In genomic region chr3:129725592-129725991, GRCm38 (mm10) we compare ENCODE assay signal across 7 mouse cellular contexts. TPM values are rescaled to one million over a fixed set of nuclear protein-coding genes. Genes with fewer than 3 reads are reported as not detected.
A peak's percentile ranks its signal among the peaks of the same experiment; 100 is the strongest.
DNase-seq lines count a peak whose midpoint lies in the region; ATAC-seq and TF ChIP-seq lines count a peak whose summit lies in the region.

No protein-coding gene starts in this region.

- WGBS in kidney, postnatal 0 days = 63% methylated on average over 5 of the region's 5 CpGs
- WGBS in forebrain, embryonic 10.5 days = 80% methylated on average over 5 of the region's 5 CpGs
- 82% methylated on average over 5 of the region's 5 CpGs for WGBS in intestine, embryonic 14.5 days
- 67% methylated on average over 5 of the region's 5 CpGs for WGBS in neural tube, embryonic 12.5 days

- H3K4me1 ChIP-seq in kidney, postnatal 0 days (replicated peaks; ENCODE audit: insufficient read depth, low read length) = no peaks in the 10 kb centered on the region
- peaks cover 10% of the 10 kb centered on the region for H3K4me1 ChIP-seq in forebrain, embryonic 10.5 days
- H3K4me1 ChIP-seq in intestine, embryonic 14.5 days (replicated peaks; ENCODE audit: control insufficient read depth, insufficient read depth, low read length) = no peaks in the 10 kb centered on the region
- H3K4me1 ChIP-seq in neural tube, embryonic 12.5 days = no peaks in the 10 kb centered on the region

- ATAC-seq in kidney, postnatal 0 days (replicated peaks; ENCODE audit: low FRiP score, low read depth) = no peak
- peak; percentile 7; the same call in 1 of the 2 replicates for ATAC-seq in intestine, embryonic 14.5 days (replicated peaks; ENCODE audit: low FRiP score, low TSS enrichment, low read depth)
- peak; percentile 46 for ATAC-seq in neural tube, embryonic 12.5 days (ENCODE audit: low FRiP score, low read depth)
- no peak for ATAC-seq in megakaryocyte-erythroid progenitor cell, adult 5-6 weeks (replicated peaks; ENCODE audit: low FRiP score, low TSS enrichment, poor library complexity, severe bottlenecking)

- no peak for DNase-seq in kidney, postnatal 0 days (ENCODE audit: low spot score)
- no peak for DNase-seq in kidney, postnatal 36 days
- no peak for DNase-seq in forebrain, embryonic 10.5 days (ENCODE audit: extremely low spot score, low spot score)
- DNase-seq in intestine, embryonic 14.5 days (ENCODE audit: low spot score) = no peak
- DNase-seq in T-cell, adult 2 months (ENCODE audit: low spot score) = no peak

- 0 out of 2 replicates have a peak overlapping the region, but pooled peaks have one; percentile 54 for H3K4me3 ChIP-seq in kidney, postnatal 0 days (replicated peaks; ENCODE audit: low read depth, low read length)
- H3K4me3 ChIP-seq in forebrain, embryonic 10.5 days = peak overlapping the region; percentile 61
- H3K4me3 ChIP-seq in intestine, embryonic 14.5 days (ENCODE audit: low read depth, low read length) = peak overlapping the region; percentile 56
- H3K4me3 ChIP-seq in neural tube, embryonic 12.5 days = no peak overlapping the region

- no peaks in the 10 kb centered on the region for H3K9me3 ChIP-seq in kidney, postnatal 0 days (replicated peaks; ENCODE audit: low read length)
- no peaks in the 10 kb centered on the region for H3K9me3 ChIP-seq in forebrain, embryonic 10.5 days
- no peaks in the 10 kb centered on the region for H3K9me3 ChIP-seq in intestine, embryonic 14.5 days (ENCODE audit: control insufficient read depth, low read length)
- no peaks in the 10 kb centered on the region for H3K9me3 ChIP-seq in neural tube, embryonic 12.5 days

- H3K27me3 ChIP-seq in kidney, postnatal 0 days (ENCODE audit: insufficient read depth, low read length) = no peaks in the 10 kb centered on the region
- H3K27me3 ChIP-seq in forebrain, embryonic 10.5 days (ENCODE audit: poor library complexity, severe bottlenecking) = peaks cover 3% of the 10 kb centered on the region; the same call in 1 of the 2 replicates
- H3K27me3 ChIP-seq in intestine, embryonic 14.5 days (replicated peaks; ENCODE audit: control insufficient read depth, insufficient read depth, low read length) = no peaks in the 10 kb centered on the region
- H3K27me3 ChIP-seq in neural tube, embryonic 12.5 days (replicated peaks) = no peaks in the 10 kb centered on the region

- H3K9ac ChIP-seq in kidney, postnatal 0 days (ENCODE audit: low read depth, low read length) = no peak overlapping the region
- no peak overlapping the region for H3K9ac ChIP-seq in intestine, embryonic 14.5 days (ENCODE audit: low read length)
- no peak overlapping the region for H3K9ac ChIP-seq in neural tube, embryonic 12.5 days

- TF ChIP-seq CTCF in kidney, postnatal 0 days (IDR thresholded peaks at IDR 0.05; ENCODE audit: low read depth) = no peak

- H3K36me3 ChIP-seq in kidney, postnatal 0 days (ENCODE audit: insufficient read depth, low read length) = no peaks in the 10 kb centered on the region
- no peaks in the 10 kb centered on the region for H3K36me3 ChIP-seq in forebrain, embryonic 10.5 days (replicated peaks)
- no peaks in the 10 kb centered on the region for H3K36me3 ChIP-seq in intestine, embryonic 14.5 days (ENCODE audit: control insufficient read depth, insufficient read depth, low read length)
- H3K36me3 ChIP-seq in neural tube, embryonic 12.5 days = no peaks in the 10 kb centered on the region

- peak overlapping the region; percentile 51; the same call in 1 of the 2 replicates for H3K4me2 ChIP-seq in kidney, postnatal 0 days (ENCODE audit: low read length)
- peak overlapping the region; percentile 68 for H3K4me2 ChIP-seq in intestine, embryonic 14.5 days (ENCODE audit: low read length)
- H3K4me2 ChIP-seq in neural tube, embryonic 12.5 days (replicated peaks) = peak overlapping the region; percentile 66

- H3K27ac ChIP-seq in kidney, postnatal 0 days = no peak overlapping the region
- no peak overlapping the region for H3K27ac ChIP-seq in forebrain, embryonic 10.5 days
- no peak overlapping the region for H3K27ac ChIP-seq in intestine, embryonic 14.5 days (ENCODE audit: low read depth)
- no peak overlapping the region for H3K27ac ChIP-seq in neural tube, embryonic 12.5 days

RNA-seq across cellular contexts. Expression of gene Egf, which starts 29.5 kb away (rescaled TPM):
- 2.6 and 2.8 TPM in 2 replicates for polyA plus RNA-seq in kidney, postnatal 0 days (2015; fragmentation: Nextera tagmentation; extraction: Ambion mirVana)
- 1.2 and 1.8 TPM in 2 replicates for polyA plus RNA-seq in forebrain, embryonic 10.5 days (2016; fragmentation: Nextera tagmentation; extraction: Ambion mirVana)
- polyA plus RNA-seq in intestine, embryonic 14.5 days (2014; fragmentation: Nextera tagmentation; extraction: Ambion mirVana) = 1.8 and 2.0 TPM in 2 replicates
- polyA plus RNA-seq in neural tube, embryonic 12.5 days (2016; fragmentation: Nextera tagmentation; extraction: Ambion mirVana) = 1.8 and 1.9 TPM in 2 replicates
- total RNA-seq in megakaryocyte-erythroid progenitor cell, adult 5-6 weeks (2014; fragmentation: Nextera tagmentation) = 1.9 and 9.8 TPM in 2 replicates
- total RNA-seq in megakaryocyte-erythroid progenitor cell, adult 5-6 weeks (2017) = 0.09 and 5.9 TPM in 2 replicates

Comparison
In these comparisons a context has a peak if more than half of its experiments do, and no peak if none do; other contexts are left out.
1. ATAC-seq: peak in intestine, embryonic 14.5 days (single experiment) and neural tube, embryonic 12.5 days (single experiment); none in kidney, postnatal 0 days (single experiment) and megakaryocyte-erythroid progenitor cell, adult 5-6 weeks (single experiment).
2. Peak in every context shown above with its lines, with median percentiles within 50 percentile points of each other: H3K4me2 ChIP-seq.